Mouse (Mus musculus) forebrain, embryonic 15.5 days (tissue): ENCODE results near the gene Gm17190. TPM values are rescaled to one million over a fixed set of nuclear protein-coding genes. Genes with fewer than 3 reads are reported as not detected.
A peak's percentile ranks its signal among the peaks of the same experiment; 100 is the strongest.
"Not testable (repeated sequence)": the region's sequence is repeated elsewhere in the genome, so short reads cannot be mapped to it uniquely, and the experiment has no call there.

Experiments
- ATAC-seq: fragments of 200-750 bp; cut with Nextera tagmentation; replicated peaks from 2 replicates; pipeline ENCODE4 v1.8.0; 2017; ENCODE audit warnings: mild to moderate bottlenecking, moderate TSS enrichment, moderate library complexity
- H3K27ac ChIP-seq: fragments of 300-500 bp; sonication (generic); replicated peaks from 2 replicates; pipeline ENCODE4 v1.5.1; 2015; ENCODE audit warnings: mild to moderate bottlenecking, inconsistent platforms
- H3K27me3 ChIP-seq: fragments of 300-500 bp; sonication (generic); 2 replicates; pipeline ENCODE4 v1.6.1; 2015; ENCODE audit warnings: inconsistent platforms
- H3K36me3 ChIP-seq: fragments of 300-500 bp; sonication (generic); 2 replicates; pipeline ENCODE4 v1.6.1; 2015; ENCODE audit warnings: mild to moderate bottlenecking, inconsistent platforms
- H3K4me1 ChIP-seq: fragments of 300-500 bp; sonication (generic); 2 replicates; pipeline ENCODE4 v1.6.1; 2015; ENCODE audit warnings: inconsistent platforms
- H3K4me2 ChIP-seq: fragments of 300-500 bp; sonication (generic); replicated peaks from 2 replicates; pipeline ENCODE4 v1.6.1; 2015; ENCODE audit warnings: mild to moderate bottlenecking, inconsistent platforms
- H3K4me3 ChIP-seq: fragments of 300-500 bp; sonication (generic); 2 replicates; pipeline ENCODE4 v1.5.1; 2015; ENCODE audit warnings: mild to moderate bottlenecking, inconsistent platforms
- H3K9ac ChIP-seq: fragments of 300-500 bp; sonication (generic); replicated peaks from 2 replicates; pipeline ENCODE4 v1.6.1; 2015; ENCODE audit warnings: mild to moderate bottlenecking, inconsistent platforms
- H3K9me3 ChIP-seq: fragments of 300-500 bp; sonication (generic); 2 replicates; pipeline ENCODE4 v1.6.1; 2016; ENCODE audit warnings: inconsistent platforms
- WGBS: fragments of 180-500 bp; shearing (Covaris S2); methylation state at CpG from one replicate; pipeline ENCODE4 v1.1.7; 2015; ENCODE audit warnings: mixed read lengths; 5-methylcytosine and 5-hydroxymethylcytosine counted together
- polyA plus RNA-seq: library from polyadenylated mRNA; unstranded; fragments of >200 nt; fragmentation: Nextera tagmentation; extraction: Ambion mirVana; gene quantifications from 2 replicates; pipeline ENCODE4 v1.2.1, GENCODE M21; 2015

The Gm17190 gene
- polyA plus RNA-seq, result not detected in 2 replicates

DNA sequence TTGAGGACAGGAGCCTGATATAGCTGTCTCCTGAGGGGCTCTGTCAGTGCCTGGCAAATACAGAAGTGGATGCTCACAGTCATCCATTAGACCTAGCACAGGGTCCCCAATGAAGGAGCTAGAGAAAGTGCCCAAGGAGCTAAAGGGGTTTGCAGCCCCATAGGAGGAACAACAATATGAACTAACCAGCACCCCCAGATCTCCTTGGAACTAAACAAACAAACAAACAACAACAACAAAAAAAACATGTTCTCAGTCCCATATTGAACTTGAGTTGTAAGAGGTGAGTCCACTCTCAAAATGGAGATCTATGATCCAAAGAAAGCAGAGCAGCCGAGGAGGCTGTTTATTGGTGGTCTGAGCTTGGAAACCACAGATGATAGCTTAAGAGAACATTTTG lies at the start of gene Gm17190:
Gm17190 (plus strand) TSS at position 301 of the 400 bp plus-strand sequence.
- H3K36me3 ChIP-seq, H3K4me3 ChIP-seq, H3K4me1 ChIP-seq, ATAC-seq, H3K4me2 ChIP-seq, H3K9me3 ChIP-seq, H3K27me3 ChIP-seq, H3K9ac ChIP-seq, H3K27ac ChIP-seq: not testable (repeated sequence)
- 95% methylated on average over 1 of the region's 1 CpGs for WGBS

DNA sequence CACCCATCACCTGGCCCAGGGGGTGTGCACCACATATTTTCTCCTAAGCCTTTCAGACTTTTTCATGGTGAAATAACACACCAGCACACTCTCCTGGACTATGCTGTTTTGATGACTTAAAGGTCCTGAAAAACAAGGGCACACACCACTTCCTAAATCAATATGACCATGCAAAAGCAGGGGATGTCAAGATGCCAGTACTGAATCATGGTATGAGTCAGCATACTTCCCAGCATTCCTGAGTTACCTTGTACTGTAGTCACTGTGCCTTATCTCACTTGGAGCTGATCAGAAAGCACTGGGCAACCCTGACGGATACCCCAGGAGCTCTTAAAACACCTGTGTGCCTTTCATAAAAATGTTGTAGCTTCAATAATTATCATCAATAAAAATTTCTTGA lies 42.3 kb upstream of the Gm17190 start:
- H3K27me3 ChIP-seq, result no peaks in the 10 kb centered on the region
- H3K9ac ChIP-seq, result no peak overlapping the region
- no peak overlapping the region for H3K27ac ChIP-seq
- 83% methylated on average over 1 of the region's 1 CpGs for WGBS
- ATAC-seq, result no peak
- no peak overlapping the region for H3K4me2 ChIP-seq
- H3K4me1 ChIP-seq, result no peaks in the 10 kb centered on the region
- H3K9me3 ChIP-seq, result no peaks in the 10 kb centered on the region
- no peaks in the 10 kb centered on the region for H3K36me3 ChIP-seq
- H3K4me3 ChIP-seq, result no peak overlapping the region

DNA sequence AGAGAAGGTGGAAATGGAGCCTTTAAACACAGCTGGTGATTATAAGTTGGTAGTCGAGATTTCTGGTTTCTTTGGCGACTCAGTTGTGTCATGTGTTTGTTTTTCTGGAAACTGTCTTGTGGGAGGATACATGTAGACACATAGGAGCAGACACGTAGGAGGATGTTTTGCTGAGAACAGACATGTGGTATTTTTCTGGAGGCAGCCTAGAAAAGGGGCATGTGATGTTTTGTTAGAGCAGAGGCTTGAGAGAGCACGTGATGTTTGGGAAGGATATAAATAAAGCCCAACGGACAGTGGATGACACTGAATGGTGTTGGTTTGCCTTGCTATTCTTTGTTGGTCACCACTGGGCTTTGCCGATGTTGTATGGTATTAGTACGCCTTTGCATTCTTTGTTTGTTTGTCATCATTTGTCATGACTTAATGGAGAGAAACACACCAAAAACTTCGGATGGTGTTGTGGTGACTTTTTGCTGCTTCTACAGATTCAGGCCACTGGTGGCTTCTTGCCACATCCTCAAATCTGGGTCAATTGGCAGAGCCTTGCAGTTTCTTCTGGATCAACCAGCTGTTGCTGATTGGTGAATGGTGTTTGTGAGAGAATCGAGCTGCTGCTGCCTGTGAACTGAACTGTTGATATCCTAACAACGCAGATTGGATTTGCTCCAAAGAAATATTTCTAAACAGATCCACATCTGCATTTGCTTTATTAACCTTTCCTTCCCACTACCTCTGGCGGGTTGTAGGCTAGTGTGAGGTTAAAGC lies 41.4 kb upstream of the Gm17190 start:
- no peak overlapping the region for H3K4me2 ChIP-seq
- H3K4me3 ChIP-seq, result no peak overlapping the region
- H3K36me3 ChIP-seq, result no peaks in the 10 kb centered on the region
- no peak overlapping the region for H3K9ac ChIP-seq
- 87% methylated on average over 11 of the region's 11 CpGs for WGBS
- H3K9me3 ChIP-seq, result no peaks in the 10 kb centered on the region
- no peak overlapping the region for H3K27ac ChIP-seq
- H3K4me1 ChIP-seq, result peaks cover 3% of the 10 kb centered on the region; the same call in 1 of the 2 replicates
- no peaks in the 10 kb centered on the region for H3K27me3 ChIP-seq
- ATAC-seq, result no peak

DNA sequence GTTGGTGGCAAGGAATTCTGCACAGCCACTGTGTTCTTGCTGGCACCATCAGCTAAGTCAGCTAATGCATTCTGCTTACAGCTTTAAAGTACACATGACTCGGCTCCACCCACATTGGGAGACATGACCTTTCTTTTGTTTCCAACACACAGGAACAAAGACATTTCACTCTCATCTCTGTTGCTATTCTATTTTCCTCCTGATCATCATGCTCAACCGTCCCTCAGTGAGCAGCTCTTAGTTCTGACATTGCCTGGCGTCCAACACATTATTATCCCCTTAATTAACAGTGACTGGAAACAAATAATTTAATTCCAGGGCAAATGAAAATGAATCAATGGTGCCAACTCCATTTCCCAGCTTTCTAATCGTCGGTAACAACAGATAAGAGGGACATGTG lies 36.5 kb upstream of the Gm17190 start:
- no peak overlapping the region for H3K4me3 ChIP-seq

DNA sequence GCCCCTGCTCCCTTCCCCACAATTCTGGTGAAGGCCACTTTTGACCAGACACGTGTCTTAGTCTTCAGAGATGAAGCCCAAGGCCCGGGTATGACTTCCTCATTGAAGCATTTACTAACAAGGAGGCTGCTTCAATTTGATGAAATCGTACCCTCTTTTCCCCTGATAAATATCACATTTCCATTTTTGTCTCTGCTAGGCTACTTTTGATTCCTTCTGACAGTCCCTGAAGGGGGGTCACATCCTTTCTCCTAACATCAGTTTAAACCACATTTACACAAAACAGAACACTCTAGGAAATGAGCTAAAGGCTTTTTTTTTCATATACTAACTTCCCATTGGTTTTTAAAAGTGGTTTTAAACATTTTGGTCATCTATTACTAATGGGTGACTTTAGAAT lies 29.1 kb upstream of the Gm17190 start:
- no peak for ATAC-seq
- Histone ChIP-seq H3K27me3 (no peaks in the 10 kb centered on the region), H3K4me1 (no peaks in the 10 kb centered on the region), H3K36me3 (no peaks in the 10 kb centered on the region), H3K4me3 (no peak overlapping the region), H3K9ac (no peak overlapping the region), H3K27ac (no peak overlapping the region), H3K9me3 (no peaks in the 10 kb centered on the region), H3K4me2 (no peak overlapping the region)
- WGBS, result 83% methylated on average over 3 of the region's 3 CpGs

More for the DNA sequence above, 36.5 kb upstream of the Gm17190 start:
- H3K4me2 ChIP-seq, result no peak overlapping the region
- no peaks in the 10 kb centered on the region for H3K27me3 ChIP-seq
- H3K36me3 ChIP-seq, result no peaks in the 10 kb centered on the region
- 0 out of 2 replicates have a peak, but pooled peaks have one; percentile 43 for ATAC-seq
- H3K9me3 ChIP-seq, result no peaks in the 10 kb centered on the region
- WGBS, result 24% methylated on average over 5 of the region's 5 CpGs
- H3K4me1 ChIP-seq, result peaks cover 6% of the 10 kb centered on the region; the same call in 1 of the 2 replicates
- no peak overlapping the region for H3K9ac ChIP-seq
- no peak overlapping the region for H3K27ac ChIP-seq

DNA sequence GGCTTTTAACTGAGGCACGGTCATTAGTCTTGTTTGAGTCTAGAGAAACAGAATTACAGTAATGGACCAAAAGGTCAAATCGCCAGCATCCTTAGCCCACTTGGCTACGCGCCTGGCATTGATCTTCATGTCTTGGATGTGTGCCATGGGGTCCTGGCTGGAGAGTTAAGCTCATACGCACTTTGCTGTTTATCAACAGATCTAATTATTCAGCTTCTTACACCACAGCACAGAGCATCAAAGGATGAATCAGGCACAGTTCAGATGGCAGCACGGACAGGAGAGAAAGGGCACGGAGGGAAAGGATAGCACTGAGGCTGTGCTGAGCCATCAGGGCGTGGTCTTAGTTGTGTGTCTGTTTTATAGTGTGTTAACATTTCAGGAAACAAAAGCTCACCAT lies 8.3 kb upstream of the Gm17190 start:
- H3K4me3 ChIP-seq, result no peak overlapping the region
- 0 out of 2 replicates have a peak, but pooled peaks cover 5% of the 10 kb centered on the region for H3K4me1 ChIP-seq
- H3K27ac ChIP-seq, result no peak overlapping the region
- H3K4me2 ChIP-seq, result no peak overlapping the region
- ATAC-seq, result no peak
- H3K9me3 ChIP-seq, result no peaks in the 10 kb centered on the region
- no peaks in the 10 kb centered on the region for H3K27me3 ChIP-seq
- no peak overlapping the region for H3K9ac ChIP-seq
- WGBS, result 33% methylated on average over 8 of the region's 8 CpGs
- no peaks in the 10 kb centered on the region for H3K36me3 ChIP-seq

GRCm38 (mm10) chr13:96081276-96081675 lies 578 bp upstream of the Gm17190 start, which contains the start of gene Gm20075:
Gm20075 (minus strand) TSS chr13:96081376.
- H3K4me1 ChIP-seq, H3K27ac ChIP-seq, H3K27me3 ChIP-seq, H3K9me3 ChIP-seq, H3K4me3 ChIP-seq, ATAC-seq, H3K36me3 ChIP-seq, H3K9ac ChIP-seq, H3K4me2 ChIP-seq: not testable (repeated sequence)
- 86% methylated on average over 3 of the region's 3 CpGs for WGBS

DNA sequence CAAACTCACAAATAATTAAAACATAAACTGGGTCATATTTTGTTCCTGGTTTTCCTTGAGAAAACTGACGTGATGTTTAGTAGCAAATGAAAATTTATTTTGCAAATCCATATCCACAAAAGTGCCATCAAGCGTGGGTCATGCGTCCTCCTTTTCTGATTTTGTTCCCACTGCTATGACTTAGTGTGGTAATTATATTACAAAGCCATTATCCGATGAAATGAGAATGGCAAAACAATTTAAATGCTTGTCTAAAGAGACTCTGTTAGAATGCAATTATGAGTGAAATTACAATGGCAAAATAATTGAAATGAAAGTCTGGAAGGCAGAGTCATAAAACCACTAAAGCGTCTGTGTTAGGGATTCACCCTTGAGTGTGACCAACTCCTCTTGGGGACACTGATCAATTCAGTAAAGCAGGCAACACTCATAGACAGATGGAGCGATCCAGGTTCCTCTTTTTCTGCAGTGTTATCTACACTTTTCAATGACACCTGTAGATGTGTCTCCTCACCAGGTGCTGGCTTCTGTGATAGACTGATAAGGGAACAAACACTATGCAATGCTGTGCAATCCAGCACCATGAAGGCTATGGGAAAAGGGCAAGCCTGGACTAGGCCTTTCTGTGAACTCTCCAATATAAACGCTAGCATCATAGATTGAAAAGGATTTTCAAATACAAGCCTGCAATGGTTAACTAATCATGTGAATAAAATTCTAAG lies 3.9 kb downstream of the Gm17190 start:
- H3K9ac ChIP-seq, result no peak overlapping the region
- H3K36me3 ChIP-seq, result no peaks in the 10 kb centered on the region
- 90% methylated on average over 7 of the region's 7 CpGs for WGBS
- no peaks in the 10 kb centered on the region for H3K9me3 ChIP-seq
- ATAC-seq, result no peak
- H3K4me1 ChIP-seq, result no peaks in the 10 kb centered on the region
- no peak overlapping the region for H3K4me3 ChIP-seq
- H3K4me2 ChIP-seq, result no peak overlapping the region
- no peaks in the 10 kb centered on the region for H3K27me3 ChIP-seq
- no peak overlapping the region for H3K27ac ChIP-seq

DNA sequence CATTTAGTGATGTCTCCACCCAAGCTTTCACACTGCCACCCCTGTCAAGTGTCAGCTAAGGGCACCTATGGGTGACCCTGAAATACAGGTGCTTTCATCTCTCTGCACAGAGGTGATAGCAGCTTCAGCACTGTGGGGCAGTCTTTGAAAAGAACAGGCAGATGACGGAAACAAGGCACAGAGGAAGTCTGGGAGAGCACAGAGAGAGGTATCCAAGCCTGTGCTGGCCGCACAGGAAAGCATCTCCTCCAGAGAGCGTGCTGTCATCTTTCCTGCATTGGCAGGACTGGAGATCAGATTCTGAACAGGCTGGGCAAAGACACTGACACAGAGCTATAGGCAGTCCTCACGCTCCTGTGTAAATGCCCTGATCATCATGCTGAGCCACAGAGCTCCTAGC lies 9.1 kb downstream of the Gm17190 start:
- H3K27ac ChIP-seq, result no peak overlapping the region
- no peaks in the 10 kb centered on the region for H3K9me3 ChIP-seq
- WGBS, result 81% methylated on average over 4 of the region's 4 CpGs
- no peaks in the 10 kb centered on the region for H3K4me1 ChIP-seq
- H3K4me3 ChIP-seq, result no peak overlapping the region
- no peak overlapping the region for H3K9ac ChIP-seq
- H3K36me3 ChIP-seq, result no peaks in the 10 kb centered on the region
- H3K4me2 ChIP-seq, result no peak overlapping the region
- no peaks in the 10 kb centered on the region for H3K27me3 ChIP-seq
- ATAC-seq, result no peak

DNA sequence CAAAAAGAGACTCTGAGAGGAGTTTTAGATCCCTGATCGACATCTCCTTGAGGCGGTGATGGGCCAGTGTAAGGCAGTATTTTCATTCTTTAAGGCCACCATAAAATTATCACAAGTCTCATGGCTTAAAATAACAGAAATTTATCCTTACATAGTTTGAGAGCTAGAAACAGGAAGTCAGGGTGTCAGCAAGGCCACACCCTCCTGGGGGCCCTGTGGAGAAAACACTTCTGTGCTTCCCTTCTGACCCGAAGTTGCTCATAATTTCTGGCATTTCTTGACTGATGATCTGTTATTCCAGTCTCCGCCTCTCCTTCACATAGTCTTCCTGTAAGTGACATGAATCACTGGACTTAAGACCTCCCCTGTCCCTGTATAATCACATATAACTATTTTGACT lies 24.5 kb downstream of the Gm17190 start:
- H3K27me3 ChIP-seq, result no peaks in the 10 kb centered on the region
- H3K9me3 ChIP-seq, result no peaks in the 10 kb centered on the region
- H3K36me3 ChIP-seq, result no peaks in the 10 kb centered on the region
- H3K4me2 ChIP-seq, result no peak overlapping the region
- WGBS, result 91% methylated on average over 4 of the region's 4 CpGs
- H3K27ac ChIP-seq, result no peak overlapping the region
- no peak overlapping the region for H3K9ac ChIP-seq
- 0 out of 2 replicates have a peak, but pooled peaks cover 4% of the 10 kb centered on the region for H3K4me1 ChIP-seq
- H3K4me3 ChIP-seq, result no peak overlapping the region
- ATAC-seq, result no peak

DNA sequence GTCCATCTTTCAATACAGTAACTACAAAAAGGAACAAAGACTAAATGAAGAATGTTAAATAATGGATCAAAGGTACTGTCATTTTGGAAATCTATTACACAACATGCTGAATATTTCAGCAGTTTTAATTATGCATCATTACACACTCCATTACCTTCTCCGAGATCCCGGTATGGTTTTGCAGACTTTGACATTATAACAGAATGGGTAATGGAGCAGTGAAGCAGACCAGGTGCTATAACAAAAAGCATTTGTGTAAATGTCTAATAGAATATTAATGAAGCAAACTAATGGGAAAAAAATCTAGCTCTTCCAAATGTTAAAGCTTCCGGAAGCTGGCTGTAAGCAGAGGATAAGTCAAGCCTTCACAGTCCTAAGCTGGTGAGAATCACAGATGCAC lies 28.9 kb downstream of the Gm17190 start:
- no peak overlapping the region for H3K27ac ChIP-seq
- 20% methylated on average over 3 of the region's 3 CpGs for WGBS
- no peaks in the 10 kb centered on the region for H3K27me3 ChIP-seq
- no peaks in the 10 kb centered on the region for H3K36me3 ChIP-seq
- no peak overlapping the region for H3K4me2 ChIP-seq
- ATAC-seq, result peak; percentile 32; the same call in 1 of the 2 replicates
- 0 out of 2 replicates have a peak, but pooled peaks cover 4% of the 10 kb centered on the region for H3K4me1 ChIP-seq
- H3K9me3 ChIP-seq, result no peaks in the 10 kb centered on the region
- no peak overlapping the region for H3K9ac ChIP-seq
- no peak overlapping the region for H3K4me3 ChIP-seq

- no peak for ATAC-seq
- H3K4me1 ChIP-seq, result 0 out of 2 replicates have a peak, but pooled peaks cover 4% of the 10 kb centered on the region
- no peak overlapping the region for H3K9ac ChIP-seq
- no peak overlapping the region for H3K4me3 ChIP-seq
- H3K9me3 ChIP-seq, result no peaks in the 10 kb centered on the region
- 78% methylated on average over 2 of the region's 2 CpGs for WGBS
- H3K36me3 ChIP-seq, result no peaks in the 10 kb centered on the region
- no peak overlapping the region for H3K4me2 ChIP-seq
- no peaks in the 10 kb centered on the region for H3K27me3 ChIP-seq
- no peak overlapping the region for H3K27ac ChIP-seq
Observed at GRCm38 (mm10) chr13:96112711-96113110, 30.9 kb downstream of the Gm17190 start.
